Mouse (Mus musculus) kidney, adult 2 months (tissue): ENCODE measurements at regions not wholly inside any gene's neighbourhood (a gene's known extent, or its start where the extent isn't known, plus 50 kb on each side); places are given as distances from the start of the nearest gene placed in this dataset.

Experiments
- CTCF ChIP-seq: fragments of 200-500 bp; conservative IDR thresholded peaks from 2 replicates; pipeline ENCODE4 v1.5.1; 2011; ENCODE audit warnings: low read depth, mild to moderate bottlenecking, control low read depth, low read length, moderate library complexity, mixed read lengths; ENCODE audit not compliant: insufficient read depth, insufficient read length
- POLR2A ChIP-seq: fragments of 200-500 bp; IDR thresholded peaks from one replicate; pipeline ENCODE4 v1.6.1; 2011; ENCODE audit warnings: low read depth, low read length, control low read depth

GRCm38 (mm10) chr6:94363951-94364350 is 80.2 kb upstream of the Magi1 start:
- TF ChIP-seq POLR2A (no peak), CTCF (peak; percentile 33; the same call in 1 of the 2 replicates)
